Mouse (Mus musculus) c-Kit-positive CD71-positive TER-119-positive erythroid progenitor cells, embryonic 14.5 days (primary cell): ENCODE measurements around the gene Gjc2.
A peak's percentile ranks its signal among the peaks of the same experiment; 100 is the strongest.
"Not testable (repeated sequence)": the region's sequence is repeated elsewhere in the genome, so short reads cannot be mapped to it uniquely, and the experiment has no call there.

Experiments
- DNase-seq: peaks from one replicate; pipeline ENCODE4 v3.0.0-alpha.2; 2013; ENCODE audit warnings: low spot score

Gene Gjc2

DNA sequence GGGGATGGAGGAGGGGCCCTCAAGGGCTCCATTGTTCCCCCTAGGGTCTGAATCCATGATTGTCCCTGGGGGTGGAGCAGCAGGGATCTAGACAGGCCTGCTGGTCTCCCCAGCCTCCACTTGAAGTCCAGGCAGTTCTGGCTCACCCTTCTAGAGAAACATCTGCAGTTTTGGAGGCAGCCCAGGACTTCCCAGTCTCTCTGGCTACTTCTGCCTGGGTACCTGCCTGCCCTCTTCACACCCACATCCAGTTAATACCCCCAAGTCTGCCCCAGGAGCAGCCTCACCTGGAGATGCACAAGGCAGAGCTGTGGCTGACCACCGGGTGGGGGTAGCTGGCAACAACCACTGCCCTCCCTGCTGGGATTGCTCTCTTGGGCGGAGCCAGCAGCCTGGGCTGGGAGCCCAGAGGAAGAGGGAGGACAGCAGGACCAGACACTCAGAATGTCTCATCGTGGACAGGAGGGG, at the start of gene Gjc2:
TSS of gene Gjc2 (minus strand) at position 350 of the 468 bp plus-strand sequence.
- no peak for DNase-seq

- DNase-seq, result no peak
These were observed 49.8 kb upstream of the Gjc2 start for GRCm38 (mm10) chr11:59232797-59233196.

DNA sequence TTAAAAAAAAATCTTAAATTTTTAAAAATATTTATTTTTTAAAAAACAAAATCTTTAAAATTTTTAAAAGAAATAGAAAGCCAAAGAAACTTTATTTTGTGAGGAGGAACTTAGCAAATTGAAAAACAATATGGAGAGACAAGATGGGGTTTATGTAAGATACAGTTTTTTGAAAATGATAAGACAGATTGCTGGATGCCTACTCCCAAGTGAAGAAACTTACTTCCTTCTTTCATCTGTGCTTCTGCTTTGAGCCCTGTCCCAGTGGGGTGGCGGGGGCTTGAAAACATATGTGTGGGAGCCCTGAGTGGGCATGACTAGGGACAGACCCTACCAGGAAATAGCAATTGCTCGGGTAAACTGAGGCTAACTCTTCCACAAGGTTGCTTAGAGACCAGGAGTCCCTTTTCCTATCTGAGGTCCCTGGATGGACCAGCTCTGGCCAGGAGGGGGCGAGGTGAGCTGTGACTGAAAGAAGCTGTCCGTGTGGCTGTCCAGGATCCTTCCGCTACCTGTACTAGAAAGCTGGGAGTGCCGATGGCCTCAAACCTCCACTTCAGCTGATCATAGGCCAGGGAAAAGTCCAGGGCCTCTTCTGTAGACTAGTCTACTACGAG, 47.2 kb upstream of the Gjc2 start:
- peak; percentile 56 for DNase-seq

GRCm38 (mm10) chr11:59228122-59228953, 45.3 kb upstream of the Gjc2 start, which contains the start of gene Arf1:
Gene Arf1 (minus strand): TSS chr11:59228270.
- DNase-seq, result peak; percentile 95

DNA sequence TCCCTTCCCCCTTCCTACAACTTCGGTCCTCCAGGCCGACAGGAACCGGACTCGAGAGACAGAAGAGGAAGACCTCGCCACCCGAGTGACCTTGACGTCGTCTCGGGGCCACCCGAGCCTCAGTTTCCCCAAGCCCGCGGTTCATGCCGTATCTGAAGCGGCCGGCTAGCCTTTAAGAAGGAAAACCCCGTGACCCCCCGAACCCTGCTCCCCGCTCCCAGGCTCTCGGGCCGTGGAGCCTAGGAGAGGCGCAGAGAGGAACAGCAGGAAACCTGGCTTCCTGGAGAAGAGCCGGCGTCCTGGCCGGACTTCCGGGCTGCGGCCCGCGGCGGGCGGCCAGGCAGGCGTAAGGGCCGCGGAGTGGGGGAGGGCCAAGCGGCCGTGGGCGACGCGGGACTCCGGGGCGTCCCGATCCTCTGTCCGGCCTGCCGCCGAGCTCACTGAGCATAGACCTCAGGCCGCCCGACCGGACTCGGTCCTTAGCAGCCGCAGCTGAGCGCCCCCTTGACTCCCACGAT, 44.6 kb upstream of the Gjc2 start:
- DNase-seq, result no peak

- DNase-seq, result no peak
These were observed 44.0 kb upstream of the Gjc2 start for GRCm38 (mm10) chr11:59226787-59227603.

DNA sequence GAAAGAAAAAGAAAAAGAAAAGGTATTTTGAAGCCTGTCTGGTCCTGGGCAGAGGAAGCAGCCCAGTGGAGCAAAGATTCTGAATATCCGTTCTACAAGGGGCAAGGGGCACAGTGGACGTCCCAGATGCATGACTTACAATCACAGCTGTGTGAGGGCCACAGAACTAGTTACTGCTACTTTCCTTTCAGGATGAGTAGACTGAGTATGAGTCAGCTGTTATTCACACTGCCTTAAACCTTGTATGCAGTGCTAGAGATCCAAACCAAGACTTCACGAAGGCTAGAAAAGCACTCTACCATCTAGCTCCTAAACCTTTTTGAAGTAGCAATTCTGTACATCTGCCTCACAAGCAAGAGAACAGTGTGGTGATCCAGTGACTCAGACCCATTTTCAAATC, 43.2 kb upstream of the Gjc2 start:
- no peak for DNase-seq

GRCm38 (mm10) chr11:59225167-59225566, 42.2 kb upstream of the Gjc2 start:
- DNase-seq, result no peak

DNA sequence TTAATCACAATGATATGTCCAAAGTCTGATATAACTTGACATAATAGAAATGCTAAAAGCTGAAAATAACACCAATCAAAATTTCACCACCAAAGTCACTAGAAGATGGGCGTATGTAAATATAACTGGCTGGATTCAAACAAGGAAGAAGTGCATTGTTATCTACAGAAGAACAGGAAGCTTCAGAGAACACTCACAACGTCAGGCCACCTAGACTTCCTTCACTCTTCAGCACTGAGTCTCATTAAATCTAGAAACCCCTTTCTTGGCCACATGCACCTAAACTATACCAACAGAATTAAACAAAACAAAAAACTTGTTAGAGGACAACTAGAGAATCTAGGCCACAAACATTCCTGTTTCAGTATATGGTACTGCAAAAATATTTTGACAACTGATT, 41.5 kb upstream of the Gjc2 start:
- DNase-seq, result no peak

DNA sequence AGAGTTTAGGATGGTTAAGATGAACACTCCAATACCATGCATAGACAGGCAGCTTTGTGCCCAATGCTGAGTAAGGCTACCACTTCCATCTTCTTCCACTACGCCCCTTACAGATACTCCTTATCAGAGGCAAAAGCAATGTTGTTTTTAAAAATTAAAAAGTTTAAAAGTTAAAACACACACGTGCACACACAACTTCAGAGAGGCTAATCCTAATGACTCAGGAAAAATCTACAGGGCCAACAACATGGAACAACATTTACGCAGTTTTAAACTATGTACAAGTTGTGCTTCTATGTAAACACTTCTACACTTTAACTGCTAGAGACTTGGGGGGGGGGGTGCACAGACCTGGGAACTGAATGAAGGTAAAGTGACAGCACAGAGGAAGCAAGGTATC, 41.0 kb upstream of the Gjc2 start:
- no peak for DNase-seq

- no peak for DNase-seq
These were observed 39.3 kb upstream of the Gjc2 start for GRCm38 (mm10) chr11:59222306-59222705.

- no peak for DNase-seq
These were observed 38.6 kb upstream of the Gjc2 start for GRCm38 (mm10) chr11:59221604-59222003.

DNA sequence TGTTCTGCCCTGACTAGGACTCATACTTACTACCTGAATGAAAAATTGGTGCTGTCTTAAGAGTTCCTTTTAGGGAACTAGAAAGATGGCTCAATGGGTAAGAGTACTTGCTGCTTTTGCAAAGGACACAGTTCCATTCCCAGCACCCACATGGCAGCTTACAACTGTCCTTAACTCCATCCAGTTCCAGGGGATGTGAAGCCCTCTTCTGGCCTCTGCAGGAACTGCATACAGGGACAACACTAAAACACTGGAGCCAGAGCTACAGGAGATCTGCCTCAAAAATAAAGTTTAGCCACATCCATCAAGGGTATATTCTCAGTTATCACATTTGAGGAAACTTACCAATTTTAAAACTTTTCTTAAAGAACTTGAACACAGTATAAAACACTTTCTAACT, 36.1 kb upstream of the Gjc2 start:
- peak; percentile 56 for DNase-seq

GRCm38 (mm10) chr11:59218389-59218998, 35.5 kb upstream of the Gjc2 start:
- DNase-seq, result no peak

- no peak for DNase-seq
These were observed 33.9 kb upstream of the Gjc2 start for GRCm38 (mm10) chr11:59216955-59217354.

DNA sequence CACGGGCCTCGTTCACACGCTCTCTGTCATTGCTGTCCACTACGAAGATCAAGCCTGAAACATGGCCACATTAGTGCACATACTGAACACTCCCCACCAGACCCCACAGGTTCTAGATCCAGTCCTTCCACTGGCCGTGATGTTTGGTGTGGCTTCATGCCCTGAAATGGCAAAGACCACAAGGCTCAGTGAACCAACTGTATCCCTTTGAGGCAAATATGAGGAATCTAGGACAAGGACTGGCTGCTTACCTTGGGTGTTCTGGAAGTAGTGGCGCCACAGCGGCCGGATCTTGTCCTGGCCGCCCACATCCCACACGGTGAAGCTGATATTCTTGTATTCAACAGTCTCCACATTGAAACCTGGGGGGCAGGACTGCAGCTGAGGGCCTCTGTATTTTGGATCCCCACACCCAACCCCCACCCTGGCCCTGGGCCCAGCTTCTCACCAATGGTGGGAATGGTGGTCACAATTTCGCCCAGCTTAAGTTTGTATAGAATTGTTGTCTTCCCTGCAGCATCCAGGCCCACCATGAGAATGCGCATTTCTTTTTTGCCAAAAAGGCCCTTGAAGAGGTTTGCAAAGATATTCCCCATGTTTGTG, 30.0 kb upstream of the Gjc2 start:
- DNase-seq, result no peak

DNA sequence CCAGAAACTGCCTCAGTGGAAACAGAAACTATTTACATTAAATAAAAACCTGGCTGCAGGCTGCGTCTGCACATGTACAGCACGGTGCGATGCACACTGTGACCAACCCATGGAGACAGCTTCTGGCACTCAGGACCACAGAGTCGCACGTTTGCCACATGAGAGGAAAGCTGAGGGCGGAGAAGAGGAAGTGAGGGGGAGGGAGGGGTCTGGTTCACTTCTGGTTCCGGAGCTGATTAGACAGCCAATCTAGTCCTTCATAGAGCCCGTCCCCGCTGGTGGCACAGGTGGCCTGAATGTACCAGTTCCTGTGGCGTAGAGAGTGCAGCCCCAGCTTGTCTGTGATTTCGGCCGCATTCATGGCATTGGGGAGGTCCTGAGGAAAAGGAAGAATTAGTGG, 29.3 kb upstream of the Gjc2 start:
- not testable (repeated sequence) for DNase-seq

GRCm38 (mm10) chr11:59211561-59211960, 28.5 kb upstream of the Gjc2 start:
- not testable (repeated sequence) for DNase-seq

DNA sequence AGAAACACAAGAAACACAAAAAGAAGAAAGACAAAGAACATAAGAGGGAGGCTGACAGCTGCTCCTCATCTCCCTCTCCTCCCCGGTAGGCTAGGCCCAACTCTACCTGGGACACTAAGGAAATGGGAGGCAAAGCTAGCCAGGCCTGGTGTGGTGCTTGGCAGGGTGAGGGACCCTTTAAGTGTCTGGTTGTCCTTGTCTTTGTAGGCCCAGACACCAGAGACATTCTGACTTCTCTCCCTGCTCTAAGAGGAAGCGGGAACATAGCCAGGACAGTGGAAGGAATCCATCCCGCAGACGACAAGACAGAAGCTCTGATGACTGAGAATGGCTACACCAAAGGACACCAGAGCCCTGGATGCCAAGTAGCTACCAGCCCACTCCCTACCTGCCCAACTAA, 27.0 kb upstream of the Gjc2 start:
- no peak for DNase-seq

DNA sequence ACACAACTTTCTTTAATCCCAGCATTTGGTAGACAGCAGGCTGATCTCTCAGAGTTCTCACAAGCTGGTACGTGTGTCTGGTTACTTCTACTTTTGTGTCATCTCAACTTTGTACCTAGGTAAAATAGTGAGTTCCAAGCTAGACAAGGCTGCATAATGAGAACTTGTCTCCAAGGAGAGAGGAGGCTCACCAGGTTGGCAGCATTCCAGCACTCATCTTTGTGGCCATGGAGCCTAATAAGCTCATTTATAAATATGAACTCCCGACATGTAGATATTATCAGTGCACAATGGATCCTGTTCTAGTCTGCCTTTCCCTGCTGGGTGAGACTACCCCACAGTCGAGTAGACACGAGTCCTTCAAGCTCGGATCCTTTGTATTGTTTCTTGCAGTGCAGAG, 26.6 kb upstream of the Gjc2 start:
- no peak for DNase-seq

GRCm38 (mm10) chr11:59209003-59209441, 26.0 kb upstream of the Gjc2 start:
- DNase-seq, result peak; percentile 79
